Mouse (Mus musculus) CH12.LX (cell line): ENCODE data around the gene Bzw2.

Source experiments
- ELF1 ChIP-seq: IDR thresholded peaks from 2 replicates; pipeline ENCODE4 v1.6.1; 2014; ENCODE audit warnings: low read depth, mild to moderate bottlenecking, inconsistent platforms, low read length, improper control_type of control experiment
- MAZ ChIP-seq: IDR thresholded peaks from 2 replicates; pipeline ENCODE4 v1.6.1; 2012; ENCODE audit warnings: low read depth, mild to moderate bottlenecking, inconsistent platforms, low read length, improper control_type of control experiment, moderate library complexity

DNA sequence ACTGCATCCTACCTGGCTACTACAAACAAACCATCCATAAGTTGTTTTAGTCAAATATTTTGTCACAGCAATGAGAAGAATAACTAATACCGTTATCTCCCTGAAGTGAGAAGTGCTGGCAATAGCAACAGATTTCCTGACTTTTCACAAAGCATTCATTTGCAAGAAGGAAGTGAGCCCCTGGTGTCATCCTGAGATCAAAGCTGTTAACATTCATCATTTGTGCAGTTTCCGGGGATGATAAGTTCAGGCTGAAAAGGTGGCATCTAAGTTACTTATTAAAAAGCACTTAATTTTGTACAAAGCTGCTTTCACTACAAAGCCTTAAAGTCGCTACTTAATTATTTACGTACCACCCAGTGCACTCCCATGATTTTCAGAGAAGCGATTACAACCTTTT lies 85.0 kb downstream of the Bzw2 start:
- TF ChIP-seq ELF1 (no peak), MAZ (no peak)
